Mouse (Mus musculus): ENCODE data around the gene Fbxo2. TPM values are rescaled to one million over a fixed set of nuclear protein-coding genes. Genes with fewer than 3 reads are reported as not detected.

Fbxo2 gene
- polyA plus RNA-seq, 1 experiment from 2014 or later = 20.9 TPM

- ATAC-seq = no peak
- no peak for DNase-seq (ENCODE audit: low read depth, low spot score)
- no peak for TF ChIP-seq CTCF (IDR thresholded peaks at IDR 0.05)
- in situ Hi-C loops (cut with MboI; ENCODE audit: low pct_unique_long_range_greater_than_20kb) = loop anchor here (5.0 kb wide), 1 partner anchor 38 kb away; no protein-coding TSS in a partner anchor
- POLR2A ChIA-PET = no interaction called here
- CTCF ChIA-PET = interaction anchor here (1.2 to 3.5 kb wide), 5 partner anchors 10 to 15 kb away, joined by 3 to 21 read pairs (median 5); no protein-coding TSS in a partner anchor
- no peaks in the 10 kb centered on the region for H3K27me3 ChIP-seq
Measured at GRCm38 (mm10) chr4:148154982-148155381, 5.4 kb upstream of the Fbxo2 start.

- DNase-seq (ENCODE audit: low read depth, low spot score) = no peak
- in situ Hi-C loops (cut with MboI; ENCODE audit: low pct_unique_long_range_greater_than_20kb) = no loop called here
- no peaks in the 10 kb centered on the region for H3K27me3 ChIP-seq
- POLR2A ChIA-PET = interaction anchor here (1.1 kb wide), 1 partner anchor 17 kb away, joined by 3 read pairs; no protein-coding TSS in a partner anchor
- TF ChIP-seq CTCF (IDR thresholded peaks at IDR 0.05) = no peak
- CTCF ChIA-PET = interaction anchor here (1.4 to 2.0 kb wide), 3 partner anchors 8 to 43 kb away, joined by 4 to 6 read pairs (median 6); no protein-coding TSS in a partner anchor
- ATAC-seq = no peak
Measured at GRCm38 (mm10) chr4:148158436-148159348, 1.7 kb upstream of the Fbxo2 start.

GRCm38 (mm10) chr4:148159544-148160435, 631 bp upstream of the Fbxo2 start:
- peak; percentile 86 for DNase-seq (ENCODE audit: low read depth, low spot score)
- TF ChIP-seq CTCF (IDR thresholded peaks at IDR 0.05) = no peak
- no peaks in the 10 kb centered on the region for H3K27me3 ChIP-seq
- ATAC-seq = peak; percentile 86
- in situ Hi-C loops (cut with MboI; ENCODE audit: low pct_unique_long_range_greater_than_20kb) = no loop called here
- ChIA-PET CTCF (interaction anchor here (1.1 to 1.9 kb wide), 3 partner anchors 20 to 45 kb away, joined by 3 to 7 read pairs (median 6); no protein-coding TSS in a partner anchor), POLR2A (interaction anchor here (0.7 to 1.2 kb wide), 2 partner anchors 58 to 418 kb away, joined by 3 read pairs; no protein-coding TSS in a partner anchor)

GRCm38 (mm10) chr4:148164002-148164439, 3.6 kb downstream of the Fbxo2 start:
- no peaks in the 10 kb centered on the region for H3K27me3 ChIP-seq
- DNase-seq (ENCODE audit: low read depth, low spot score) = no peak
- ChIA-PET CTCF (interaction anchor here (0.9 to 4.0 kb wide), 5 partner anchors 24 to 60 kb away, joined by 3 to 22 read pairs (median 6); no protein-coding TSS in a partner anchor), POLR2A (no interaction called here)
- ATAC-seq = peak; percentile 34
- in situ Hi-C loops (cut with MboI; ENCODE audit: low pct_unique_long_range_greater_than_20kb) = no loop called here
- no peak for TF ChIP-seq CTCF (IDR thresholded peaks at IDR 0.05)

- POLR2A ChIA-PET = interaction anchor here (0.8 kb wide), 2 partner anchors 16 to 43 kb away, joined by 3 read pairs; no protein-coding TSS in a partner anchor
- in situ Hi-C loops (cut with MboI; ENCODE audit: low pct_unique_long_range_greater_than_20kb) = no loop called here
- DNase-seq (ENCODE audit: low read depth, low spot score) (no peak), ATAC-seq (no peak)
- CTCF ChIA-PET = interaction anchor here (0.9 to 4.0 kb wide), 7 partner anchors 9 to 64 kb away, joined by 3 to 22 read pairs (median 4); no protein-coding TSS in a partner anchor
- no peak for TF ChIP-seq CTCF (IDR thresholded peaks at IDR 0.05)
- H3K27me3 ChIP-seq = no peaks in the 10 kb centered on the region
Measured at GRCm38 (mm10) chr4:148164461-148164860, 4.0 kb downstream of the Fbxo2 start.

- no peaks in the 10 kb centered on the region for H3K27me3 ChIP-seq
- no peak for DNase-seq (ENCODE audit: low read depth, low spot score)
- in situ Hi-C loops (cut with MboI; ENCODE audit: low pct_unique_long_range_greater_than_20kb) = no loop called here
- TF ChIP-seq CTCF (IDR thresholded peaks at IDR 0.05) = no peak
- ATAC-seq = no peak
- POLR2A ChIA-PET = interaction anchor here (0.8 kb wide), 1 partner anchor 45 kb away, joined by 3 read pairs; no protein-coding TSS in a partner anchor
- CTCF ChIA-PET = interaction anchor here (1.0 to 4.0 kb wide), 5 partner anchors 10 to 65 kb away, joined by 3 to 22 read pairs (median 4); no protein-coding TSS in a partner anchor
Measured at GRCm38 (mm10) chr4:148165551-148165950, 5.1 kb downstream of the Fbxo2 start.

GRCm38 (mm10) chr4:148166431-148166830, 6.0 kb downstream of the Fbxo2 start:
- in situ Hi-C loops (cut with MboI; ENCODE audit: low pct_unique_long_range_greater_than_20kb) = no loop called here
- ChIA-PET POLR2A (no interaction called here), CTCF (interaction anchor here (0.8 to 6.2 kb wide), 12 partner anchors 8 to 265 kb away, joined by 3 to 74 read pairs (median 4); no protein-coding TSS in a partner anchor)
- ATAC-seq (no peak), DNase-seq (ENCODE audit: low read depth, low spot score) (no peak)
- no peaks in the 10 kb centered on the region for H3K27me3 ChIP-seq
- no peak for TF ChIP-seq CTCF (IDR thresholded peaks at IDR 0.05)

- CTCF ChIA-PET = interaction anchor here (0.8 to 6.2 kb wide), 14 partner anchors 8 to 265 kb away, joined by 3 to 74 read pairs (median 3); no protein-coding TSS in a partner anchor
- DNase-seq (ENCODE audit: low read depth, low spot score) (no peak), ATAC-seq (no peak)
- in situ Hi-C loops (cut with MboI; ENCODE audit: low pct_unique_long_range_greater_than_20kb) = no loop called here
- POLR2A ChIA-PET = interaction anchor here (0.9 kb wide), 1 partner anchor 25 kb away, joined by 5 read pairs; no protein-coding TSS in a partner anchor
- no peak for TF ChIP-seq CTCF (IDR thresholded peaks at IDR 0.05)
- H3K27me3 ChIP-seq = no peaks in the 10 kb centered on the region
Measured at GRCm38 (mm10) chr4:148166986-148167385, 6.6 kb downstream of the Fbxo2 start.

- no peaks in the 10 kb centered on the region for H3K27me3 ChIP-seq
- no peak for TF ChIP-seq CTCF (IDR thresholded peaks at IDR 0.05)
- ChIA-PET POLR2A (no interaction called here), CTCF (interaction anchor here (0.9 to 6.2 kb wide), 8 partner anchors 13 to 270 kb away, joined by 3 to 74 read pairs (median 6); no protein-coding TSS in a partner anchor)
- DNase-seq (ENCODE audit: low read depth, low spot score) (no peak), ATAC-seq (no peak)
- in situ Hi-C loops (cut with MboI; ENCODE audit: low pct_unique_long_range_greater_than_20kb) = no loop called here
Measured at GRCm38 (mm10) chr4:148168287-148168686, 7.9 kb downstream of the Fbxo2 start.
